Mouse (Mus musculus): Measurements from ENCODE around the gene Ncf2.
"Not testable (repeated sequence)": the region's sequence is repeated elsewhere in the genome, so short reads cannot be mapped to it uniquely, and the experiment has no call there.

Gene Ncf2

DNA sequence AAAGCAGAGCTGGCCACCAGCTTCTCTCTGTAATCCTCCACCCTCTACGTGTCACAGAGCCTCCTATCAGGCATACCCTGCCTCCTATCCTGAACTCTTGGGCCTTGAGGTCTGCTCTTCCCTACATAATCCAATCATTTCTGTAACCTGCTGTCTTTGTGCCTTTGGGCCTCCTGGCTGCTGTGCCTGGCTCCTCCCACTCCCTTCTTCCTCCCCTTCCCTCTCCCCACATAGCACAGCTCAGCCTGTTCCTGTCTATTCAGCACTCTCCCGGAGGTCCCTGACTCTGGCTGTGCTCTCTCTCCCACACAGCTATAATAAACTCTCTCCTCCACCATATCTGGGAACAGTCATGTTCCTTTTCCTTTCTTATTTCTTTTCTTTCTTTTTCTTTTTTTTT, at the start of gene Ncf2:
Ncf2 (plus strand) TSS at position 298 of the 400 bp plus-strand sequence.
- peak; percentile 72 for DNase-seq (ENCODE audit: low read depth, low spot score)

DNA sequence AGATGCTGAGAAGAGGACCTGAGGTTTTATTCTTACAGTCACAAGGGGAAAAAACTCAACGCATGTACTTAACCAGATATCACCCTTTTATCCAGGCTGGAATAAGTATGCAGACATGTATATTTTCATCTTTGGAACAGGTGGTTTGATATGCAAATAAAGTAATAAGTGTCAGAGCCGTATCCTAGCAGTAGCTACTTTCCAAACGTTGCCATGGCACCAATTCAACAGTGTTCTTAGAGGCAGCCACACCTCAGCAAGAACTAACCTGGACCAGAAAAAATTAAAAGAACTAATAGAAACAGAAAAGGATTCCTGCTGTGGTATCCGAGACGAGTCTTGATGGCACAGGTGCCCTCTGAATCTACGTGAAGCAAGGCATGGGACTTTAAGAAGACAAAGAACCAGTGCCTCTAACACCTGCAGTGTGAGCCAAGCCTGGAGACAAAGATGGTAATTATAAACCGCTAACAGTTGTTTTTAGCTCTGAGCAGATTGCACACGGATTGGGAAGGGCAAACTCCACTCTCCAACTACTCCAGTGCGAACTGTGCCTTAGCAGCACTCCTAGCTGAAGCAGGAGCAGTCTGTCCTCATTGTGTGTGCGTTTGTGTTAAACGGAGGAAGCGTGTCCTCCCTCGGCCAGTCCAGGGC, 49.6 kb upstream of the Ncf2 start, which contains the start of gene Apobec4:
Apobec4 (plus strand) TSS at position 240 of the 654 bp plus-strand sequence.
- no peak for DNase-seq (ENCODE audit: low read depth, low spot score)

DNA sequence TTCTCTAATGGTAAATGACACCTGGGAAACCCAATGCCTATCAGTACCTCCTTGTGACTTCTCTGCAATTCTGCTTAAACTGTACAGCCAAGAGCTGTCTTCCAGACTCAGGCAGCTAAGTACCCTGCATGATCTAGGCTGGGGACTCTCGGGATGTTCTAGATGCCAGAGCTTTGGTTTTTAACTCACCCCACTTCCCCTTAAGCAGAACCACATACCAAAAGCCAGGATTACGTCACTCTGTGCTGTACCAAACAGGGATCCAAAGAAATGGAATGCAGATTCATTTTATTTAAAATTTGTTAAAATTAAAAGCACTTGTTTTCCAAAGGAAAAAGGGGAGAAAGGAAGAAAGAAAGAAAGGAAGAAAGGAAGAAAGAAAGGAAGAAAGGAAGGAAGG, 38.2 kb upstream of the Ncf2 start:
- no peak for DNase-seq (ENCODE audit: low read depth, low spot score)

DNA sequence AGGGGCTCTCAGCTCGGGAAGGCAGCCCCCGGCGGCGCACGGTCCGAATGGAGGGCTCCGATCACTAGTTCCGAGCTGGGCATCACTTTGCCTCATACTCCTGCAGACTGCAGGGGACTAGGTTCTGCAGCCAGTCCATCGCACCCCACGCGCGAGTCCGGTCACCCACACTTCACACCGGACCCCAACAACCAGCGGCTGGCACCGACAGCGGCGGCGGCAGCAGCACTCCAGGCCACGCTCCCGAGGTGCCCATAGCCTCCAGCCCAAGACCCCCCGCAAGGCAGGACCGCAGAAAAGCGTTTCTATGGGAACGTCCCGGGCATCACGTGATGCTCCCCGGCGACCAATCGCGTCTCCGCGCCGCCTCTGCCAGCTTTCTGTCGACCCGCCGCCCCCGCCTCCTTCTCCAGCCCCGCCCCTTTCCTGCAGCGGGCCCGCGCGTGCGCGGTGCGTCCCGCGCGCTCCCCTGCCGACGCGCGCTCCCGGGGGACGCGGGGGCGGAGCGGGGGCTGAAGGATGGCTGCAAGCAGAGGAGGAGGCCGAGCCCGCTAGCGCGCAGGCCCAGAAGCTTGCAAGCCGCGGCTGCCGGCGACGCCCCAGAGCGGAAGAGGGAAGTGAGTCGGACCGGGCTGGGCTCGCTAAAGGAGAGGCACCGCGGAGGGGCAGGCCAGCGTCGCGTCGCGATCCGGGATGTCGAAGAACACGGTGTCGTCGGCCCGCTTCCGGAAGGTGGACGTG, 33.8 kb upstream of the Ncf2 start, which contains the start of the genes Rgl1 and Arpc5:
Rgl1 (minus strand) TSS at position 320 of the 741 bp plus-strand sequence.
Arpc5 (plus strand) TSS at position 511 of the 741 bp plus-strand sequence.
- peak; percentile 98 for DNase-seq (ENCODE audit: low read depth, low spot score)

DNA sequence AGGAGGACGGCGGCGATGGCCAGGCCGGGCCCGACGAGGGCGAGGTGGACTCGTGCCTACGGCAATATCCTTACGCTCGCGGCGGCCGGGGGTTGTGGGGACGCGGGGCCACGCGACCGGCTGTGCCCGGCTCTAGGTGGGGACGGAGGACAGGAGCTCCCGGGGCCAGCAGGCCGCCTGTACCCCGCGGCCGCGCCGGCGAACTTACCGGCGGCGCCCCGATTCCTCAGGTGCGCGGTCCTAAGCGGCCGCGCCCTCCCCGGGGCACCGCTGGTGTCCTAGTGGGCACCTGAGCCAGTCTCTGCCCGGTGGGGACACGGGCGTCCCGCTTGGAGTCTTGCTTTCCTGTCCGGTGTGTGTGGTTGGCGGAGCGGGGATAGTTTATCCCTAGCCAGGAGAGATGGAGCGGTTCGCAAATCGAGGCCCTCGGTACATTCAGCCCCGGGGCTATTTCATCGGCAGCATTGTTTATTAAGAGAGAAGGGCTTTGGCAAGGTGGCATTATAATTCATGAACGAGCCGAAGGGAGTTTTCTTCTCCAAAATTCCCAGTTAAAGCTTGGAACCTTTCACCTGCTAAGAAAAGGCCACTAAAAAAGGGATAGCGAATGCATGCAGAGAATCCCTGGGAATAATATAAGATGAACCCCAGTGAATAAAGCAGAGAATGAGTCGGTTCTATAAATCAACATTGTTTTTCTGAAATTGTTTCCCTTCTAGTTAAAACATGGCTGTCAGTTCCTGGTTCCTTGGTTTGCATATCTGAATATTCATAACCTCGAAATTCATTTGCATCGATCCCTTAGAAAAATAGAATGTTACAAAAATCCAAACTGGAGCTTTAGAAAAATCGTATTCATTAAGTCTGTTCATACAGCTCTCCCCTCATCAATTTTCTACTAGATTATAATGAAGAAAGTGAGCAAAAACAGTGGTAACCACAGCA, 32.9 kb upstream of the Ncf2 start:
- DNase-seq (ENCODE audit: low read depth, low spot score), result peak; percentile 36

DNA sequence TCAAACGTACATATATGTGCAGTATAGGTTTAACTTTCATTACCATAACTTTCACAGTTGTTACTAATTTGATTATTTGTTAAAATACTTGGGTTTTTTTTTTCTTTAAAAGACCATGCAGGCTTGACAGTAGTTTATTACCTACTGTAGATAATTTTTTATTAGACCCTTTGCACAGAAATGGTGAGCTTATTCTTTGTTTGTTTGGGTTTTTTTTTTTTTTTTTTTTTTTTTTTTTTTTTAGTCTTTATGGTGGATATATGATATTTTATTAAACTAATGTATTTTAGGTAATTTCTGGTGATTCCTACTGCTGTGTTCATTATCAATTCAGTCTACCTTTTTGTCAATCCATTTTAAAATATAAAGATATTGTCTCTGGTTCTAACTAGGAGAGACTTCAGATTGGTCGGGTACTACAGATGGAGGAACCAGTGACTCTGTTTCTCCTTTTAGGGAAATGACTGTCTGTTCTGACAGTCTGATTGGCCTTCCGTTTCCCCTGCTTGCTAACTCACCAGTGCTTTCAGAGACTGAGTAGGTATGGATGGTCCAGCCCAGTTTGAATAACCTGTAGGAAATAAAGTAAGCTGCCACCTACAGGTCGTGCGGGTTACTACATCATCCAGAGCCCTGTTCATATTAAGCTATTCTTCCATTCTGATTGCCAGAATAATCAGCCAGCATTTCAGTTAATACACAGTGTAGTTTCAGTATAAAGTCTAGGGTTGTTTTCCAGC, 32.1 kb upstream of the Ncf2 start:
- DNase-seq (ENCODE audit: low read depth, low spot score), result peak; percentile 92

DNA sequence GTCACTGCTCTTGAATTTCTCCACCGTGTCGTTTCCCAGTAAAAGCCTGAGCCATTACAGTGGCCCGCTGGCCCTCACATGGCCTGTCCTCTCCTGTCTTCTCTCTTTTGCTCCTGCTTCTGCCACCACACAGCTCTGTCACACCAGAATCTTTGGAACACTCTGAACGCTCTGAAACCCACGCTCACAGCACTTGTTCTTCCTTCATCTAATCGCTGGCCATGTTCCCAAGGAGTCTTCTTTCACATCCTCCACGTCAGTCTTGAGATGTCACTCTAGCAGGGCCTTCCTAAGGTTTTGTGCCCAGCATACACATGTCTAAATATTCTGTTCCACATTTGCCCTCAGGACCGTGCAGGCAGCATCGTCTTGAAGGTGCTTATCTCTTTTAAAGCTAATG, 29.0 kb upstream of the Ncf2 start:
- DNase-seq (ENCODE audit: low read depth, low spot score), result no peak

DNA sequence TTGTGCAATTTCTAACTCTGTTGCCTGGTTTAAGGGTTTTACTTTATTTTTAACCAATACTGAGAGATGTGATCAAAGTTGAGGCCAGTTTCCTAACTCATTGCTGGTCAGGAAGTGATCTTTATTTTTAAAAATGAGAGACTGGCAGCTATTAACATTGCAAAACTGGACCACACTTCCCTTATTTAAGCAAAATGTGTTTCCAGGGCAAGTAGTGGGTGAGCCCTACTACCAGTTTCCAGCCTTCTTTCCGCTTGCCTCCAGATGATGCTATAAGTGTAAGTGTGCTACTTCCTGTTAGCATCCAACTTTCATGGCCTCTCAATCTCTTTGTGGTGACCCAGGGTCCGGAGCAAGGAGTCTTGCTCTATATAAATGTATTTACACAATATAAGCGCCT, 25.4 kb upstream of the Ncf2 start:
- DNase-seq (ENCODE audit: low read depth, low spot score), result not testable (repeated sequence)

DNA sequence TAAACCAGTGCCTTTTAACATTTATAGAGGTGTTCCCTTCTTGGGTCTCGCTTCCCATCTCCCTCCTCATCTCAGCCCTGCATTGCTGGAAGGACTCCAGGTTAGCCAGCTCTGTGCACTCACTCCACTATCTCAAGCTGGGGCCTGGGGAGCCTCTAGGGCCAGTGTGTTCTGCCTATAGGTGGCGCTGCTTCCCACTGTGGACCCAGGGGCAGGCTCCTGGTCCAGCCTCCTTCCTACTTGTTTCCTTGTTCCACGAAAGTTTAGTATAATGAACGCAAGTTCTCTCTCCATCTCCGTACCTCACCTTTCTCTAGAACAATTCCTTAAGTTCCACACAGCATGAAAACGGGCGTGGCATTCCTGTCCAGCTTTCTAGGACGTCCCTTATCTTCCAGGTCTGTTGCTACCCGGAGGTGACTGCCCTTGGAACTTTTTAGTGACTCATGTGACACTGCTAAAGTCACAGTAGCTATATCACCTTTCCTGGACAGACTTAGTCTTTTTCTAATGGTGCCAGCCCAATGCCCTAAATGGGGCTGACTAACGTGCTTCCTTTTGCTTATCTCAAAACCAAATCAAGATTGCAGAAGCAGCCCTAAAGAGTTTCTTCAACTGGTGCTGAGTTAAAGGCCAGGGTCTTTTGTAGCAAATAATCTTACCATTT, 20.8 kb upstream of the Ncf2 start:
- peak; percentile 87 for DNase-seq (ENCODE audit: low read depth, low spot score)

DNA sequence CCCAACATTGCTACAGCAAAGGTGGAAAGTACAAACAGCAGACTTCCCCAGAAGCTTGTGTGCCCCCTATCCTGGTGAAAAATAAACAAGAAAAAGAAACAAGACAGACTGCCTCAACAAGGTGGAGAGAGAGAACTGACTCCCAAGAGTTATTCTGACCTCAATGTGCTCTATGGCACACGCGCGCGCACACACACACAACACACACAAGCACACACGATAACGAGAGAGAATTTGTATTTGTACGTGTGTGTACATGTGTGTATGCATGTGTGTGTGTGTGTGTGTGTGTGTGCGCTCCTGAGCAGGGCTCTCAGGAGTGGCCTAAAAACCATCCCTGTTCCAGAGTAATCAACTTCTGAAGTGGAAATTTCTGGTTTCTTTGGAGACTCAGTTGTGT, 15.4 kb upstream of the Ncf2 start:
- DNase-seq (ENCODE audit: low read depth, low spot score), result no peak

DNA sequence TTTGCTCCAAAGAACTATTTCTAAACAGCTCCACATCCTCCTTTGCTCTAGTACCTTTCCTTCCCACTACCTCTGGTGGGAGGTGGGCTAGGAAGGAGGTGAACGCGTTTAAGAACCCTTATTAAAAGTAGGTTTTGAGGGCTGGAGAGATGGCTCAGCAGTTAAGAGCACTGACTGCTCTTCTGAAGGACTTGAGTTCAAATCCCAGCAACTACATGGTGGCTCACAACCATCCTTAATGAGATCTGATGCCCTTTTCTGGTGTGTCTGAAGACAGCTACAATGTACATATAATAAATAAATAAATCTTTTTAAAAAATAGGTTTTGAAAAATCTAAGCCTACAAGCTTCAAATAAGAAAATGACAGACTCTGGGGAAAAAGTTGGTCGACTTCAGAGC, 14.5 kb upstream of the Ncf2 start:
- not testable (repeated sequence) for DNase-seq (ENCODE audit: low read depth, low spot score)

DNA sequence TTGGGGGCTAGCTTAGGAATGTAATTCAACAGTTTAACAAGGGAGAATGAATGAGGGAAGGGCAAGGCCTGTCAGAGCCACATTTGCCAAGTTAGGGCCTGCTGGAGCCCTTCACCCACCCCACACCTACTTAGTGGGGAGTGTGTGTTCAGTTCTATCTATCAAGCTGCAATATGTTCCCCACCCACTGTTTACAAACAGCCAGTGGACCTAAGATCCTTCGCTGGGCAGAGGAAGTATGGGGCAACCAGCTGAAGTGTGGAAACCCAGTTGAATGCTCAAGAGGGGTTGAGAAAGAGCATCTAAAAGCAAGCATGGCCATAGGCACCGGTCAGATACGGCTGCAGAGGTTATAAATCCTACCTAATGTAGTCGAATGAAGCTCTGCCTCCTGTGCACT, 13.0 kb upstream of the Ncf2 start:
- DNase-seq (ENCODE audit: low read depth, low spot score), result no peak

DNA sequence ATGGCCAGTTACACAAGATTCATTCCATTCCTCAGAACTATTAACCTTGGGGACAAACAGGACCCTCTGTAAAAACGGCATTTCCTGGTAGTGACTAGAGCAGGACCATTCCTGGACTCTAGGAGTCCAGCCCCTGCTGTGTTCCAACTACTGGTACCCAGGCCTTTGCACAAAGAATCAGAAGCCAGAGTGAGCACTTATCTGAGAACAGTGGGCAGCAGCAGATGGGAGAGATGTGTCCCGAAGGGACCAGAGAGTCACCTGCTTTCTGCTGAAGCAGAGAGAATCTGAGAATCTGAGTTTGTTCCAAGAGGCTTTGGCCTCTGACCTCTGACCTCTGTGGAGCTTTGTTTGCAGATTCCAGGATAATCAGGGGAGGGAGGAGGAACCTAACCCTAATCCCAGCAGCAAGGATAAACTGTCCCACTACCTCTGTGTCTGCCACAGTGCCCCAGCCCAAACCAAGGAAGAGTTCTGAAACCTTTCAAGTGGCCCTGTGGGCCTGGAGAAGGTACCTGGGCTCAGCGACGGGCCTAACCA, 11.8 kb upstream of the Ncf2 start:
- no peak for DNase-seq (ENCODE audit: low read depth, low spot score)

DNA sequence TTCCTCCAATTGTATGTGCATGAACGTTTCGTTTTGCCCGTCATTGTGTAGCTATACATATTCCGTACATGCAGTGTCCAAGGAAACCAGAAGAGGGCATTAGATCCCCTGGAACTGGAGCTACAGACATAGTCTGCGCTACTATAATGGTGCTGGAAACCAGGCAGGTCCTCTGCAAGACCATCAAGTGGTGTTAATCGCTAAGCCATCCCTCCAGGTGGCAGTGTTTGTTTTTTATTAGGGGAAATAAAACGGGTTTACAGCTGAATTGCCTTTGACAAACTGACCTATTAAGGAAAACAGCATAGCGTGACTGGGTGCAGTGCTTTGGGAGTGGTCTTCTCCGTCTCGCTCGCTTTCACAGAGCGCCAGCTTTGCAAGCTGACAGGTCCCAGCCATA, 9.7 kb upstream of the Ncf2 start:
- DNase-seq (ENCODE audit: low read depth, low spot score), result peak; percentile 94

DNA sequence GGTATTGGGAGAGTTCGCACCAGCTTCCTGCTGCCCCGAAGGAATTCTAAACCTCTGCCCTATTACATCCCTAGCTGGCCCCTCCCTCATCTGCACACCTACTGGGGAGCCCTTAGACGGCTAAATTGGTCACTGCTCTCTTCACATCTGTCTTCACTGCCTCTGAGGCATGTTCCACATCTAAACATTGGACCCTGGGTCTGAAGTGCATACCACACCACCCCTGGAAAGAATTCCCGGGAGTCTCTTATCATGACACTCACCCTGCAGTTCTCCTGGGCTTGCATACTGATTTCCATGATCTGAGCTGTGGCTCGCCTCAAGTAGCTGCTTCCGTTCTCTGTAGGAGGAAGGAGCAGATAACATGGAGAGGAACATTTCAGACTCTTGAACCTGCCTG, 9.2 kb upstream of the Ncf2 start:
- peak; percentile 68 for DNase-seq (ENCODE audit: low read depth, low spot score)

DNA sequence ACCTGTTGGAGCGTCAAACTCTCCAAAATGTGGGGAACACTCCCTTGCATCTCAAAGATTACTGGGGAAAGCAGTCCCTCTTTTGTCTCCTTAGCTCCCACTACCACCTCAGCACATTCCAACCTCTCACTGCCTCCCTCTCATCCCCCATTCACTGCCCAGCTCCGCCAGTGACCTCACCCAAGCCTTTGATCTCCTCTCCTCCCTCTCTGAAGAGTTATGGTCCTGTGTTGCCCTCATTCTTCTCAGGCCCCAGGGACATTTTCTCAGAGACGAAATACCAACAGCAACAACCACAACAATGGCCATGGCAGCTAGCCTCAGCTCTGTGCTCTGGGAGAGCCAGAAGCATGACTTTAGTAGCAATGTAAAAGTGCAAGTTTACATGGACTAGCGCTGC, 8.7 kb upstream of the Ncf2 start:
- DNase-seq (ENCODE audit: low read depth, low spot score), result peak; percentile 55

DNA sequence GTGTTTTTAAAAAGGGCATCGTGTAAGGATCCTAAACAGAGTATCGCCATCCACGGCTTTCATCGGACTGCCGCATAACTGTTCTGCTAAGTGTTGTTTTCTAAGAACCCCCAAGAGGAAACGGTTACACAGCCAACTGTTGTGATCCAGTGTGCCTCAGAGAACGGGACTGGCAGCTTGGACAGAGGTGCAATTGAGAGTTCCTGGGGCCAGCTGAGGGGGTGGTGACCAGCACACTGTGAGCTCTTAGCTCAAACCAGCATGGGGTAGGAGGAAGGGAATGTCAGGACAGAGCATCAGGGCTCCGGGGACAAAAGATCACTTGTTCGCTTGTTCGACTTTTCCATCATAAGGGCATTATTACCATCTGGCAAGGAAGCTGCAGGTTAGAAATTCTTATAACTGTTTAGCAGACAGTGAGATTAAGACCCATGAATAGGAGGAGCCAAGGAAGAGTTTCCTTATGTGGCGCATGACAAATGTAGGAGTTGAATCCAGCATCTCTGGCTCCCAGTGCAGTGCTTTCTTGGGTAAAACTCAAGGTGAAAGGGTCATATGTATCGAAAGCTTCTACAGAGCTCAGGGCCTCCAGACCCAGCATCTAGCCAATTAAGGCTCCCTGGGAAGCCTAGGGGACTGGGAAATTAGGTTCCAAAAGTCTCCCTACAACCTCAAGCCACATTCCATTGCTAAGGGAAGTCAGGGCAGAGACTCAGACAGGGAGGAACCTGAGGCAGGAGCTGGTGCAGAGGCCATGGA, 7.1 kb upstream of the Ncf2 start:
- DNase-seq (ENCODE audit: low read depth, low spot score), result peak; percentile 74

DNA sequence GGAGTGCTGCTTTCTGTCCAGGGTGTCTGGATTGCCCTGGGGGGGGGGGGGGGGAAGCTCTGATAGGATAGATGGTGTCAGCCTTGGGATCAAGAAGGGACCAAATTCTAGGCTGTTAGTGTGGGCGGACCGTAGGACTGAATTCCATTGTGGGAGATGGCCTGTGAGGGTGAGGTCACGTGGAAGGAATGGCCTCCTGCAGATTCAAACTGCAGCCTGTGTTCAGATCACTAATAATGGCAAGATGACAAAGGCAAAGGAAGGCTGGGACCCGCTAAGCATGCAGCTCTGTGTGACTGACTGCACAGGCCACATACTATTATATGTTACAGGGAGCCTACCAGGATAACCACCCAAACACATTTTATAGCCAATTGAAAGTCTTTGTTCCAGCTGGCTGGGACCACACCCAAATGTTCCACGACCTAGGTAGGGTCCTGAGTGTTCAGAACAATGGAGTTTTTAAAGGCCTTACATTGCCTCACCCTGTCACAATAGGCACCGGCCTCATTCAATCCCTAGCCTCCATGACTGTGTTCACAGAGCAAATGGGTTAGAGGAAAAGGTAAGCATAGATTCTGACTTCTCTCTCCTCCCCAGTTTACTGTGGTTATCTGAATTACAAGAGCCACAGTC, 6.4 kb upstream of the Ncf2 start:
- DNase-seq (ENCODE audit: low read depth, low spot score), result peak; percentile 92

DNA sequence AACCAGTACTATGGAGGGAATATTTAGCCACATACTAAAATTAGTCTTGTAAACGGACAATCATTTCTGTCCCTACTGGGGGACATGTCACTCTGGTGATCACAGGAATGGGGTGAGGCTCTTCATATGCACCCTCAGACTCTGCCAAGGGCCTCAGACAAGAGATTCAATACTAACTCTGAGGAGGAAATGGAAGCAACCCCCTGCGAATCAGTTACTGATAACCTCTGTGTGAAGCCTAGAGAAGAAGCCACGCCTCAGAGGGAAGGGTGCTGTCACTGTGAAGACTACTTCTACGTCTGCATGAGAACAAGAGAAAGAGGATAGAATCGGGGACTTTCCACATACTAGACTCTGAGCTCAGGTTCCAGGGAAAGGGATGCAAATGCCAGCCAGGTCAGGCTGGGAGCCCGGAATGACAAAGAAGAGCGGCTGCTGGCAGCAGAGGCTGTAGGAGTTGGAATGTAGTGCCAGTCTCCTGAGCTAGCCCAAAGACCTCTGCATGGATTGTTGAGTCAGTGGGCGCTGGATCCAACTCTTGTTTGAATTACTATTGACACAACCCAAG, 4.2 kb upstream of the Ncf2 start:
- DNase-seq (ENCODE audit: low read depth, low spot score), result peak; percentile 59

Data from ZHBTc4 (cell line).